Mouse (Mus musculus) erythroblast, embryonic 14.5 days (primary cell): ENCODE measurements around the gene Krt15.

ENCODE experiments used
- GATA1 ChIP-seq: IDR thresholded peaks from 2 replicates; pipeline ENCODE4 v1.6.1; 2012; ENCODE audit warnings: low read length, inconsistent platforms, mixed read lengths
- TAL1 ChIP-seq: IDR thresholded peaks from 3 replicates; pipeline ENCODE4 v1.6.1; 2012; ENCODE audit warnings: low read length, inconsistent platforms, mixed read lengths

GRCm38 (mm10) chr11:100096141-100096540 is 39.6 kb downstream of the Krt15 start, which contains the start of gene Krt35:
- TF ChIP-seq GATA1 (no peak), TAL1 (no peak)
